Mouse (Mus musculus): ENCODE measurements around the gene Magoh. TPM values are rescaled to one million over a fixed set of nuclear protein-coding genes. Genes with fewer than 3 reads are reported as not detected.

Magoh gene
- 84.3 and 88.9 TPM in 2 replicates for polyA plus RNA-seq (2015; fragmentation: Nextera tagmentation; extraction: Ambion mirVana)

GRCm38 (mm10) chr4:107879254-107880050 lies at the start of gene Magoh:
Magoh (plus strand) TSS chr4:107879755.
- 3% methylated on average over 48 of the region's 48 CpGs for WGBS

GRCm38 (mm10) chr4:107830189-107830588 lies 49.4 kb upstream of the Magoh start:
- Histone ChIP-seq H3K4me2 (no peak overlapping the region), H3K27ac (no peak overlapping the region), H3K27me3 (peaks cover 25% of the 10 kb centered on the region), H3K4me1 (replicated peaks) (no peaks in the 10 kb centered on the region), H3K9me3 (replicated peaks) (no peaks in the 10 kb centered on the region), H3K36me3 (no peaks in the 10 kb centered on the region), H3K9ac (no peak overlapping the region), H3K4me3 (no peak overlapping the region)
- ATAC-seq (replicated peaks; ENCODE audit: insufficient number of reproducible peaks, insufficient read depth, low FRiP score, low read depth): no peak
- WGBS: 53% methylated on average over 10 of the region's 10 CpGs

More at GRCm38 (mm10) chr4:107879254-107880050, at the start of gene Magoh:
- ATAC-seq (replicated peaks; ENCODE audit: insufficient number of reproducible peaks, insufficient read depth, low FRiP score, low read depth): peak; percentile 92
- Histone ChIP-seq H3K4me1 (replicated peaks) (peaks cover 12% of the 10 kb centered on the region), H3K9me3 (replicated peaks) (no peaks in the 10 kb centered on the region), H3K36me3 (peaks cover 30% of the 10 kb centered on the region), H3K9ac (peak within 1 kb of the TSS; percentile 92), H3K27me3 (no peaks in the 10 kb centered on the region), H3K4me3 (peak within 1 kb of the TSS; percentile 90), H3K4me2 (peak within 1 kb of the TSS; percentile 68), H3K27ac (peak within 1 kb of the TSS; percentile 70)

GRCm38 (mm10) chr4:107830821-107831221 lies 48.7 kb upstream of the Magoh start:
- H3K9ac ChIP-seq: no peak overlapping the region
- no peak; the same call in 1 of the 2 replicates for ATAC-seq (replicated peaks; ENCODE audit: insufficient number of reproducible peaks, insufficient read depth, low FRiP score, low read depth)
- H3K4me2 ChIP-seq: no peak overlapping the region
- 77% methylated on average over 7 of the region's 7 CpGs for WGBS
- H3K9me3 ChIP-seq (replicated peaks): no peaks in the 10 kb centered on the region
- no peak overlapping the region for H3K4me3 ChIP-seq
- H3K27ac ChIP-seq: no peak overlapping the region
- peaks cover 24% of the 10 kb centered on the region for H3K27me3 ChIP-seq
- H3K4me1 ChIP-seq (replicated peaks): no peaks in the 10 kb centered on the region
- H3K36me3 ChIP-seq: no peaks in the 10 kb centered on the region

GRCm38 (mm10) chr4:107831678-107832077 lies 47.9 kb upstream of the Magoh start:
- Histone ChIP-seq H3K9ac (no peak overlapping the region), H3K4me3 (no peak overlapping the region), H3K4me1 (replicated peaks) (no peaks in the 10 kb centered on the region), H3K4me2 (no peak overlapping the region), H3K9me3 (replicated peaks) (no peaks in the 10 kb centered on the region), H3K36me3 (no peaks in the 10 kb centered on the region), H3K27ac (no peak overlapping the region), H3K27me3 (peaks cover 25% of the 10 kb centered on the region)
- WGBS: 86% methylated on average over 6 of the region's 6 CpGs
- ATAC-seq (replicated peaks; ENCODE audit: insufficient number of reproducible peaks, insufficient read depth, low FRiP score, low read depth): no peak

GRCm38 (mm10) chr4:107833525-107833924 lies 46.0 kb upstream of the Magoh start:
- H3K27me3 ChIP-seq: peaks cover 25% of the 10 kb centered on the region
- H3K4me2 ChIP-seq: no peak overlapping the region
- H3K4me1 ChIP-seq (replicated peaks): no peaks in the 10 kb centered on the region
- H3K9me3 ChIP-seq (replicated peaks): no peaks in the 10 kb centered on the region
- 89% methylated on average over 5 of the region's 5 CpGs for WGBS
- no peaks in the 10 kb centered on the region for H3K36me3 ChIP-seq
- no peak overlapping the region for H3K9ac ChIP-seq
- no peak overlapping the region for H3K27ac ChIP-seq
- H3K4me3 ChIP-seq: no peak overlapping the region
- ATAC-seq (replicated peaks; ENCODE audit: insufficient number of reproducible peaks, insufficient read depth, low FRiP score, low read depth): no peak

GRCm38 (mm10) chr4:107834643-107835314 lies 44.8 kb upstream of the Magoh start:
- ATAC-seq (replicated peaks; ENCODE audit: insufficient number of reproducible peaks, insufficient read depth, low FRiP score, low read depth): no peak
- H3K9me3 ChIP-seq (replicated peaks): no peaks in the 10 kb centered on the region

GRCm38 (mm10) chr4:107835508-107835909 lies 44.0 kb upstream of the Magoh start:
- peaks cover 25% of the 10 kb centered on the region for H3K27me3 ChIP-seq
- no peaks in the 10 kb centered on the region for H3K4me1 ChIP-seq (replicated peaks)
- H3K9ac ChIP-seq: no peak overlapping the region
- H3K27ac ChIP-seq: no peak overlapping the region
- no peaks in the 10 kb centered on the region for H3K9me3 ChIP-seq (replicated peaks)
- WGBS: 64% methylated on average over 5 of the region's 5 CpGs
- no peaks in the 10 kb centered on the region for H3K36me3 ChIP-seq
- ATAC-seq (replicated peaks; ENCODE audit: insufficient number of reproducible peaks, insufficient read depth, low FRiP score, low read depth): no peak
- H3K4me2 ChIP-seq: no peak overlapping the region
- no peak overlapping the region for H3K4me3 ChIP-seq

More at GRCm38 (mm10) chr4:107834643-107835314, 44.8 kb upstream of the Magoh start:
- 59% methylated on average over 22 of the region's 22 CpGs for WGBS
- Histone ChIP-seq H3K36me3 (no peaks in the 10 kb centered on the region), H3K4me2 (no peak overlapping the region), H3K4me1 (replicated peaks) (no peaks in the 10 kb centered on the region), H3K9ac (no peak overlapping the region), H3K27ac (no peak overlapping the region), H3K4me3 (no peak overlapping the region), H3K27me3 (peaks cover 25% of the 10 kb centered on the region)

GRCm38 (mm10) chr4:107836758-107837157 lies 42.8 kb upstream of the Magoh start:
- Histone ChIP-seq H3K4me3 (no peak overlapping the region), H3K9ac (no peak overlapping the region), H3K36me3 (no peaks in the 10 kb centered on the region), H3K27ac (no peak overlapping the region), H3K9me3 (replicated peaks) (no peaks in the 10 kb centered on the region), H3K4me2 (no peak overlapping the region), H3K27me3 (peaks cover 21% of the 10 kb centered on the region), H3K4me1 (replicated peaks) (no peaks in the 10 kb centered on the region)
- no peak for ATAC-seq (replicated peaks; ENCODE audit: insufficient number of reproducible peaks, insufficient read depth, low FRiP score, low read depth)
- 71% methylated on average over 5 of the region's 5 CpGs for WGBS

GRCm38 (mm10) chr4:107837910-107838309 lies 41.6 kb upstream of the Magoh start:
- 77% methylated on average over 3 of the region's 3 CpGs for WGBS
- Histone ChIP-seq H3K4me3 (no peak overlapping the region), H3K9me3 (replicated peaks) (no peaks in the 10 kb centered on the region), H3K4me1 (replicated peaks) (no peaks in the 10 kb centered on the region), H3K36me3 (no peaks in the 10 kb centered on the region), H3K27me3 (peaks cover 20% of the 10 kb centered on the region), H3K27ac (no peak overlapping the region), H3K9ac (no peak overlapping the region), H3K4me2 (no peak overlapping the region)
- ATAC-seq (replicated peaks; ENCODE audit: insufficient number of reproducible peaks, insufficient read depth, low FRiP score, low read depth): no peak

- 82% methylated on average over 8 of the region's 8 CpGs for WGBS
Measured at GRCm38 (mm10) chr4:107843687-107844086, 35.9 kb upstream of the Magoh start.

GRCm38 (mm10) chr4:107844971-107845370 lies 34.6 kb upstream of the Magoh start:
- peaks cover 7% of the 10 kb centered on the region for H3K4me1 ChIP-seq (replicated peaks)
- H3K4me2 ChIP-seq: no peak overlapping the region
- no peaks in the 10 kb centered on the region for H3K36me3 ChIP-seq
- no peaks in the 10 kb centered on the region for H3K9me3 ChIP-seq (replicated peaks)
- H3K27ac ChIP-seq: no peak overlapping the region
- WGBS: 3% methylated on average over 10 of the region's 10 CpGs
- H3K9ac ChIP-seq: no peak overlapping the region
- peaks cover 31% of the 10 kb centered on the region for H3K27me3 ChIP-seq
- ATAC-seq (replicated peaks; ENCODE audit: insufficient number of reproducible peaks, insufficient read depth, low FRiP score, low read depth): no peak
- H3K4me3 ChIP-seq: no peak overlapping the region

More at GRCm38 (mm10) chr4:107843687-107844086, 35.9 kb upstream of the Magoh start:
- no peak overlapping the region for H3K4me2 ChIP-seq
- ATAC-seq (replicated peaks; ENCODE audit: insufficient number of reproducible peaks, insufficient read depth, low FRiP score, low read depth): no peak
- peaks cover 31% of the 10 kb centered on the region for H3K27me3 ChIP-seq
- H3K4me1 ChIP-seq (replicated peaks): peaks cover 7% of the 10 kb centered on the region
- no peak overlapping the region for H3K27ac ChIP-seq
- H3K4me3 ChIP-seq: no peak overlapping the region
- no peak overlapping the region for H3K9ac ChIP-seq
- no peaks in the 10 kb centered on the region for H3K36me3 ChIP-seq
- H3K9me3 ChIP-seq (replicated peaks): no peaks in the 10 kb centered on the region

Measured in heart, embryonic 15.5 days (tissue).